Mouse (Mus musculus): ENCODE results near the gene Clgn. TPM values are rescaled to one million over a fixed set of nuclear protein-coding genes. Genes with fewer than 3 reads are reported as not detected.

Clgn gene
- polyA plus RNA-seq (2015; fragmentation: Nextera tagmentation; extraction: Ambion mirVana), result not detected in 2 replicates

GRCm38 (mm10) chr8:83389316-83390005 is at the start of gene Clgn:
Gene Clgn, plus strand, starts transcription at chr8:83389867.

DNA sequence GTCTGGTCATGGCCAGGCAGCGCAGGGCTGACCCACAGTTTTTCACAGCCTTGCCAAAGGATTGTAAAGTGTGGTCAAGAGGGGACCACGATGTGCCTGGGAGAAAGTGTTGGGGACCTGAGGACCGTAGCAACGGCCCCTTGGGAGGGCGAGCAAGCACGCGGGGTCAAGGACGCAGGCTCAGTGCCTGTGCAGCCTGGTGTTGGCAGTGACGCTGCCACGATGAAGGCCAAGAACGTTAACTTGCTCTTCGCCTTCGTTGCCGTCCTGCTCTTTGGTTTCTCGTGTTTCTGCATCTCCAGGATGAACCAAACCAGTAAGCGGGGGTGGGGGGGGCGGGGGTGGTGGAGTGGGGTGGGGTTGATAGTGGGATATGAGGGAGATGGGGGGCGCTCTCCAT is 41.4 kb upstream of the Clgn start, which contains the start of gene Mgat4d:
Gene Mgat4d, plus strand, starts transcription at position 209 of the 400 bp plus-strand sequence.

DNA sequence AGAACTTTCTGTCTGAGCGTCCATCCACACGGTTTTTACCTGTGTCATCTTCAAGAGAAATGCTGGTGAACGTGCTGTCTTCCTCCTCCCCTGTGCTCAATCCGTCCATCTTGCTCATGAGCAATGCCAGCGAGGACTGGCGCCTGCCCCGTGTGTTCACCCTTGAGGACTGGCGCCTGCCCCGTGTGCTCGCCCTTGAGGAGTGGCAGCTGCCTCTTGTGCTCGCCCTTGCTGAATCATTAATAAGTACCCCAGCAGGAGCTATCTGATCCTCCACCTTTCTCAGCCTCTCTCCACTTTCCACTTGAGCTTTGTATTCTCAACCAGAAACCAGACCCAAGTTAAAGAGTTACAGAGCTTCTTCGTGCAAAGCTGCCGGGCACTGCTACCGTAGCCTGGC is 68.6 kb downstream of the Clgn start, which contains the start of gene Scoc:
Gene Scoc, minus strand, starts transcription at position 170 of the 400 bp plus-strand sequence.

Other genes starting within 250 kb of the Clgn start
- gene Tbc1d9, start 224.5 kb upstream of the Clgn start, polyA plus RNA-seq (2015; fragmentation: Nextera tagmentation; extraction: Ambion mirVana), result 2.3 and 2.4 TPM in 2 replicates
- gene Gm10645, start 223.7 kb upstream of the Clgn start, polyA plus RNA-seq (2015; fragmentation: Nextera tagmentation; extraction: Ambion mirVana), result 1.8 and 2.0 TPM in 2 replicates
- gene Ucp1, start 99.5 kb upstream of the Clgn start, polyA plus RNA-seq (2015; fragmentation: Nextera tagmentation; extraction: Ambion mirVana), result not detected in 2 replicates
- 5.8 and 6.0 TPM in 2 replicates for gene Elmod2, start 57.4 kb upstream of the Clgn start, polyA plus RNA-seq (2015; fragmentation: Nextera tagmentation; extraction: Ambion mirVana)
- gene Mgat4d, start 41.4 kb upstream of the Clgn start, polyA plus RNA-seq (2015; fragmentation: Nextera tagmentation; extraction: Ambion mirVana), result not detected in 2 replicates
- 57.3 and 74.5 TPM in 2 replicates for gene Scoc, start 68.5 kb downstream of the Clgn start, polyA plus RNA-seq (2015; fragmentation: Nextera tagmentation; extraction: Ambion mirVana)
- gene Olfr370, start 145.9 kb downstream of the Clgn start, polyA plus RNA-seq (2015; fragmentation: Nextera tagmentation; extraction: Ambion mirVana), result not detected in 2 replicates
- 311 and 318 TPM in 2 replicates for gene Ndufb7, start 176.8 kb downstream of the Clgn start, polyA plus RNA-seq (2015; fragmentation: Nextera tagmentation; extraction: Ambion mirVana)
- 299 and 319 TPM in 2 replicates for gene Tecr, start 218.1 kb downstream of the Clgn start, polyA plus RNA-seq (2015; fragmentation: Nextera tagmentation; extraction: Ambion mirVana)
- 34.3 and 39.1 TPM in 2 replicates for gene Dnajb1, start 218.3 kb downstream of the Clgn start, polyA plus RNA-seq (2015; fragmentation: Nextera tagmentation; extraction: Ambion mirVana)

Measured in urinary bladder, postnatal 0 days (tissue).